Mouse (Mus musculus) small intestine, adult 2 months (tissue): Measurements from ENCODE around the gene Ccdc183.

Experiments
- CTCF ChIP-seq: fragments of 200-500 bp; IDR thresholded peaks from 2 replicates; pipeline ENCODE4 v1.5.1; 2012; ENCODE audit warnings: low read depth, mild to moderate bottlenecking, control low read depth, inconsistent platforms, low read length, moderate library complexity, mixed read lengths; ENCODE audit not compliant: insufficient replicate concordance, insufficient read length; ENCODE audit errors: extremely low read depth
- POLR2A ChIP-seq: fragments of 200-500 bp; IDR thresholded peaks from 2 replicates; pipeline ENCODE4 v1.6.1; 2012; ENCODE audit warnings: low read depth, mild to moderate bottlenecking, control low read depth, inconsistent platforms, low read length, moderate library complexity

DNA sequence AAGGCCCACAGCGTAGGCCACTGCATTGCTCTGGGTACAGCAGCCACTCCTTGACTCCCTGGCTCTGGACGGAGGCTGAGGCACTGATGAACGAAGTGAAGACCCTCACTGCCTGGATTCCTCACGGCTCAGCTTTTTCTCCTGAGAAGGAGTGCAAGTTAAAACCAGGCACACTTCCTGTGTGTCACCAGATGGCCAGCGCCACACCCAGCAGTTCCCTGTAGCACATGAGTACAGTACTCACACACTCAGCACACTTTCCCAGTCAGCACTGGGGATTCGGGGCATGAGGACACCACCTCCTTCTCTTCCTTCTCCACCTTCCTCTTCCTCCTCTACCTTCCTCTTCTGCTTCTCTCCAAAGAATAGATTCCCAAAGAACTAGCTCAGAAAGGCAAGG is 10.3 kb upstream of the Ccdc183 start, which contains the start of gene Fcna:
- no peak for TF ChIP-seq CTCF
- TF ChIP-seq POLR2A = no peak
